Mouse (Mus musculus) embryonic fibroblast, embryonic 13.5 days (primary cell): Measurements from ENCODE around the gene Rnh1. TPM values are rescaled to one million over a fixed set of nuclear protein-coding genes. Genes with fewer than 3 reads are reported as not detected.

Experiments used
- H3K27ac ChIP-seq: 2 replicates; pipeline ENCODE4 v1.5.1; 2012; ENCODE audit warnings: low read length, control low read depth, inconsistent platforms; ENCODE audit not compliant: insufficient read depth
- H3K4me1 ChIP-seq: 2 replicates; pipeline ENCODE4 v1.6.1; 2011; ENCODE audit warnings: low read length; ENCODE audit not compliant: control insufficient read depth, insufficient read depth
- H3K4me3 ChIP-seq: 2 replicates; pipeline ENCODE4 v1.5.1; 2011; ENCODE audit warnings: mild to moderate bottlenecking, control low read depth, low read length; ENCODE audit not compliant: insufficient read depth
- CTCF ChIP-seq: IDR thresholded peaks from 2 replicates; pipeline ENCODE4 v1.5.1; 2011; ENCODE audit warnings: mild to moderate bottlenecking, control low read depth, low read length, moderate library complexity, borderline replicate concordance; ENCODE audit not compliant: insufficient read depth
- POLR2A ChIP-seq: IDR thresholded peaks from 2 replicates; pipeline ENCODE4 v1.6.1; 2011; ENCODE audit warnings: low read depth, mild to moderate bottlenecking, control low read depth, low read length, moderate library complexity
- polyA plus RNA-seq: library from polyadenylated mRNA; stranded (reverse); fragments of >200 nt; gene quantifications from 2 replicates; pipeline ENCODE4 v1.2.4, GENCODE M21; 2011; ENCODE audit warnings: low read depth; ENCODE audit not compliant: missing spikeins, insufficient read length

Gene Rnh1
- polyA plus RNA-seq, 1 experiment: 108 TPM

- peak overlapping the region; percentile 77 for H3K4me3 ChIP-seq
- H3K4me1 ChIP-seq: 0 out of 2 replicates have a peak, but pooled peaks cover 2% of the 10 kb centered on the region
- TF ChIP-seq CTCF (no peak), POLR2A (no peak)
- H3K27ac ChIP-seq: peak overlapping the region; percentile 33; the same call in 1 of the 2 replicates
Observed at GRCm38 (mm10) chr7:141193348-141193856, 20.7 kb upstream of the Rnh1 start.

GRCm38 (mm10) chr7:141192776-141193347 lies 20.2 kb upstream of the Rnh1 start:
- 0 out of 2 replicates have a peak overlapping the region, but pooled peaks have one; percentile 33 for H3K27ac ChIP-seq

GRCm38 (mm10) chr7:141191796-141192685 lies 19.4 kb upstream of the Rnh1 start:
- H3K27ac ChIP-seq: no peak overlapping the region
- TF ChIP-seq CTCF (no peak), POLR2A (no peak)
- H3K4me1 ChIP-seq: 0 out of 2 replicates have a peak, but pooled peaks cover 2% of the 10 kb centered on the region
- no peak overlapping the region for H3K4me3 ChIP-seq

More at GRCm38 (mm10) chr7:141192776-141193347, 20.2 kb upstream of the Rnh1 start:
- H3K4me1 ChIP-seq: 0 out of 2 replicates have a peak, but pooled peaks cover 2% of the 10 kb centered on the region
- TF ChIP-seq CTCF (no peak), POLR2A (0 out of 2 replicates have a peak, but pooled peaks have one; percentile 14)
- H3K4me3 ChIP-seq: peak overlapping the region; percentile 77

- Histone ChIP-seq H3K4me3 (no peak overlapping the region), H3K4me1 (0 out of 2 replicates have a peak, but pooled peaks cover 2% of the 10 kb centered on the region), H3K27ac (no peak overlapping the region)
- TF ChIP-seq CTCF (no peak), POLR2A (no peak)
Observed at GRCm38 (mm10) chr7:141191036-141191435, 18.4 kb upstream of the Rnh1 start.

- TF ChIP-seq POLR2A: no peak
- no peak for TF ChIP-seq CTCF
- Histone ChIP-seq H3K4me3 (no peak overlapping the region), H3K4me1 (0 out of 2 replicates have a peak, but pooled peaks cover 2% of the 10 kb centered on the region), H3K27ac (no peak overlapping the region)
Observed at GRCm38 (mm10) chr7:141190220-141190619, 17.6 kb upstream of the Rnh1 start.

GRCm38 (mm10) chr7:141188733-141189132 lies 16.1 kb upstream of the Rnh1 start:
- no peak overlapping the region for H3K27ac ChIP-seq
- H3K4me1 ChIP-seq: no peaks in the 10 kb centered on the region
- TF ChIP-seq CTCF: no peak
- no peak; the same call in 1 of the 2 replicates for TF ChIP-seq POLR2A
- no peak overlapping the region for H3K4me3 ChIP-seq

- TF ChIP-seq POLR2A: no peak
- no peak for TF ChIP-seq CTCF
- H3K27ac ChIP-seq: no peak overlapping the region
- no peaks in the 10 kb centered on the region for H3K4me1 ChIP-seq
- H3K4me3 ChIP-seq: no peak overlapping the region
Observed at GRCm38 (mm10) chr7:141188194-141188593, 15.5 kb upstream of the Rnh1 start.

- TF ChIP-seq CTCF: peak; percentile 94
- no peak for TF ChIP-seq POLR2A
- Histone ChIP-seq H3K27ac (no peak overlapping the region), H3K4me1 (no peaks in the 10 kb centered on the region; the same call in 1 of the 2 replicates), H3K4me3 (no peak overlapping the region)
Observed at GRCm38 (mm10) chr7:141176173-141176572, 3.5 kb upstream of the Rnh1 start.

- H3K4me1 ChIP-seq: no peaks in the 10 kb centered on the region; the same call in 1 of the 2 replicates
- H3K27ac ChIP-seq: no peak overlapping the region
- no peak for TF ChIP-seq CTCF
- no peak for TF ChIP-seq POLR2A
- H3K4me3 ChIP-seq: no peak overlapping the region
Observed at GRCm38 (mm10) chr7:141175068-141175467, 2.4 kb upstream of the Rnh1 start.
